ENCODE assay signal across 10 mouse cellular contexts in the genomic region with DNA sequence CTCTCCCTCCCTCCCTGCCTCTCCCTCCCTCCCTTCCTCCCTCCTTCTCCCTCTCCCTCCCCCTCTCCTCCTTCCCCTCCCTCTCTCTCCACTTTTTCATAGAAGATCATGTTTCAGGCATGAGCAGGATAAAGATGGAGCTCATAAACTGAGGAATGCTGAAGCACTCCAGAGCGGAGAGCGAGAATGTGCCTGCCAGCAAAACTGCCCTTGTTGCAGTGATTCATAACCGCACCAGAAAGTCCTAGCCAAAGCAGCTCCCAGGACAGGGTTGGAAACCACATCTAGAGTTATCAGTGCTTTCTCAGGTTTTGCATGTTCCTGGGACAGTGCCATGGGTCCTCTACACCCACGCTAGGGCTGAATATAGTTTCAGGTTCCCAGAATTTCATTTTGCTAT.
A peak's percentile ranks its signal among the peaks of the same experiment; 100 is the strongest.
DNase-seq lines count a peak whose midpoint lies in the region; ATAC-seq lines count a peak whose summit lies in the region.
"Had no signal": no experiment of that assay in that cellular context is flagged by ENCODE, and none has a peak within 500 bp of the region (broad histone marks: within the 10 kb centered on the region; RNA-seq: fewer than 3 reads in every experiment).

No protein-coding gene starts in this region.

- H3K4me1 ChIP-seq in forebrain, embryonic 11.5 days (replicated peaks; ENCODE audit: control insufficient read depth, insufficient read depth, low read length) = no peaks in the 10 kb centered on the region
- H3K4me1 ChIP-seq in forebrain, embryonic 15.5 days = no peaks in the 10 kb centered on the region
- peaks cover 2% of the 10 kb centered on the region; the same call in 1 of the 2 replicates for H3K4me1 ChIP-seq in heart, embryonic 15.5 days (replicated peaks)
- peaks cover 5% of the 10 kb centered on the region; the same call in 1 of the 2 replicates for H3K4me1 ChIP-seq in limb, embryonic 12.5 days (replicated peaks)
- no peaks in the 10 kb centered on the region for H3K4me1 ChIP-seq in forebrain, embryonic 12.5 days
- H3K4me1 ChIP-seq: hindbrain, embryonic 13.5 days had no signal

- ATAC-seq in forebrain, embryonic 11.5 days (replicated peaks; ENCODE audit: low FRiP score) = no peak
- ATAC-seq in forebrain, embryonic 15.5 days (replicated peaks) = no peak
- peak; percentile 55 for ATAC-seq in heart, embryonic 15.5 days (replicated peaks; ENCODE audit: insufficient number of reproducible peaks, insufficient read depth, low FRiP score, low read depth)
- peak; percentile 89 for ATAC-seq in limb, embryonic 12.5 days (ENCODE audit: insufficient number of reproducible peaks, insufficient read depth, low FRiP score, low TSS enrichment, low read depth)
- ATAC-seq in forebrain, embryonic 12.5 days (ENCODE audit: low FRiP score) = no peak

- peak; percentile 50 for DNase-seq in forebrain, embryonic 11.5 days (ENCODE audit: low spot score)
- peak; percentile 4 for DNase-seq in embryo, embryonic 9.5 days (ENCODE audit: extremely low spot score)
- no peak for DNase-seq in lung, postnatal 10 days
- no peak for DNase-seq in layer of hippocampus, adult 9-11 months
- DNase-seq: B cell, adult 2 months had no signal

- no peak overlapping the region for H3K4me3 ChIP-seq in forebrain, embryonic 11.5 days (ENCODE audit: low read depth, low read length)
- H3K4me3 ChIP-seq in forebrain, embryonic 15.5 days = no peak overlapping the region
- no peak overlapping the region for H3K4me3 ChIP-seq in heart, embryonic 15.5 days
- H3K4me3 ChIP-seq in limb, embryonic 12.5 days (replicated peaks) = no peak overlapping the region
- H3K4me3 ChIP-seq in forebrain, embryonic 12.5 days (replicated peaks) = no peak overlapping the region
- H3K4me3 ChIP-seq: hindbrain, embryonic 13.5 days had no signal

- no peak overlapping the region for H3K9ac ChIP-seq in forebrain, embryonic 11.5 days (ENCODE audit: low read length)
- H3K9ac ChIP-seq in forebrain, embryonic 15.5 days (replicated peaks) = no peak overlapping the region
- H3K9ac ChIP-seq in heart, embryonic 15.5 days = no peak overlapping the region
- no peak overlapping the region for H3K9ac ChIP-seq in limb, embryonic 12.5 days (replicated peaks)
- no peak overlapping the region for H3K9ac ChIP-seq in forebrain, embryonic 12.5 days
- H3K9ac ChIP-seq: hindbrain, embryonic 13.5 days had no signal

- H3K4me2 ChIP-seq in forebrain, embryonic 11.5 days (ENCODE audit: low read depth, low read length, severe bottlenecking) = no peak overlapping the region
- H3K4me2 ChIP-seq in forebrain, embryonic 15.5 days (replicated peaks) = no peak overlapping the region
- no peak overlapping the region for H3K4me2 ChIP-seq in heart, embryonic 15.5 days
- peak overlapping the region; percentile 30 for H3K4me2 ChIP-seq in limb, embryonic 12.5 days
- H3K4me2 ChIP-seq in forebrain, embryonic 12.5 days = no peak overlapping the region
- H3K4me2 ChIP-seq: hindbrain, embryonic 13.5 days had no signal

- H3K27ac ChIP-seq in forebrain, embryonic 11.5 days (ENCODE audit: low read depth, low read length) = no peak overlapping the region
- no peak overlapping the region for H3K27ac ChIP-seq in forebrain, embryonic 15.5 days (replicated peaks)
- H3K27ac ChIP-seq in heart, embryonic 15.5 days = peak overlapping the region; percentile 37; the same call in 1 of the 2 replicates
- peak overlapping the region; percentile 82 for H3K27ac ChIP-seq in limb, embryonic 12.5 days
- H3K27ac ChIP-seq in forebrain, embryonic 12.5 days = no peak overlapping the region
- H3K27ac ChIP-seq: hindbrain, embryonic 13.5 days had no signal

- WGBS in forebrain, embryonic 11.5 days = 70% methylated on average over 4 of the region's 4 CpGs
- 79% methylated on average over 4 of the region's 4 CpGs for WGBS in forebrain, embryonic 15.5 days
- 37% methylated on average over 4 of the region's 4 CpGs for WGBS in heart, embryonic 15.5 days
- 20% methylated on average over 4 of the region's 4 CpGs for WGBS in limb, embryonic 12.5 days
- 76% methylated on average over 4 of the region's 4 CpGs for WGBS in forebrain, embryonic 12.5 days

- no peaks in the 10 kb centered on the region for H3K9me3 ChIP-seq in forebrain, embryonic 11.5 days (ENCODE audit: control insufficient read depth, low read length)
- no peaks in the 10 kb centered on the region for H3K9me3 ChIP-seq in forebrain, embryonic 15.5 days
- no peaks in the 10 kb centered on the region for H3K9me3 ChIP-seq in heart, embryonic 15.5 days (replicated peaks)
- no peaks in the 10 kb centered on the region for H3K9me3 ChIP-seq in limb, embryonic 12.5 days
- H3K9me3 ChIP-seq in forebrain, embryonic 12.5 days = no peaks in the 10 kb centered on the region
- H3K9me3 ChIP-seq: hindbrain, embryonic 13.5 days had no signal

- no peaks in the 10 kb centered on the region for H3K27me3 ChIP-seq in forebrain, embryonic 11.5 days (ENCODE audit: control insufficient read depth, insufficient read depth, low read length)
- no peaks in the 10 kb centered on the region for H3K27me3 ChIP-seq in forebrain, embryonic 15.5 days
- H3K27me3 ChIP-seq in heart, embryonic 15.5 days = no peaks in the 10 kb centered on the region
- no peaks in the 10 kb centered on the region for H3K27me3 ChIP-seq in limb, embryonic 12.5 days
- no peaks in the 10 kb centered on the region for H3K27me3 ChIP-seq in forebrain, embryonic 12.5 days
- H3K27me3 ChIP-seq: hindbrain, embryonic 13.5 days had no signal

- no peaks in the 10 kb centered on the region for H3K36me3 ChIP-seq in forebrain, embryonic 11.5 days (ENCODE audit: control insufficient read depth, insufficient read depth, low read length)
- no peaks in the 10 kb centered on the region for H3K36me3 ChIP-seq in forebrain, embryonic 15.5 days
- no peaks in the 10 kb centered on the region for H3K36me3 ChIP-seq in heart, embryonic 15.5 days
- no peaks in the 10 kb centered on the region for H3K36me3 ChIP-seq in limb, embryonic 12.5 days
- no peaks in the 10 kb centered on the region for H3K36me3 ChIP-seq in forebrain, embryonic 12.5 days (replicated peaks)
- H3K36me3 ChIP-seq: hindbrain, embryonic 13.5 days had no signal

Comparison
In these comparisons a context has a peak if more than half of its experiments do, and no peak if none do; other contexts are left out.
1. ATAC-seq: peak in heart, embryonic 15.5 days (single experiment) and limb, embryonic 12.5 days (single experiment); none in forebrain, embryonic 11.5 days (single experiment), forebrain, embryonic 15.5 days (single experiment) and forebrain, embryonic 12.5 days (single experiment).
2. DNase-seq: peak in forebrain, embryonic 11.5 days (single experiment) and embryo, embryonic 9.5 days (single experiment); none in lung, postnatal 10 days (single experiment) and layer of hippocampus, adult 9-11 months (single experiment).
3. H3K27ac ChIP-seq: peak in heart, embryonic 15.5 days (single experiment) and limb, embryonic 12.5 days (single experiment); none in forebrain, embryonic 11.5 days (single experiment), forebrain, embryonic 15.5 days (single experiment) and forebrain, embryonic 12.5 days (single experiment).